Mouse (Mus musculus) midbrain, embryonic 14.5 days (tissue): ENCODE results near the gene Gripap1. TPM values are rescaled to one million over a fixed set of nuclear protein-coding genes. Genes with fewer than 3 reads are reported as not detected.
A peak's percentile ranks its signal among the peaks of the same experiment; 100 is the strongest.
"Not testable (repeated sequence)": the region's sequence is repeated elsewhere in the genome, so short reads cannot be mapped to it uniquely, and the experiment has no call there.

Source experiments
- ATAC-seq: fragments of 200-750 bp; cut with Nextera tagmentation; 2 replicates; pipeline ENCODE4 v1.8.0; 2017; ENCODE audit warnings: moderate number of reproducible peaks, moderate library complexity; ENCODE audit not compliant: low FRiP score, low TSS enrichment
- DNase-seq: peaks from one replicate; pipeline ENCODE4 v3.0.0-alpha.2; 2015
- H3K27ac ChIP-seq: fragments of 300-500 bp; sonication (generic); replicated peaks from 2 replicates; pipeline ENCODE4 v1.5.1; 2014; ENCODE audit warnings: mild to moderate bottlenecking, low read depth, low read length, moderate library complexity
- H3K27me3 ChIP-seq: fragments of 300-500 bp; sonication (generic); 2 replicates; pipeline ENCODE4 v1.6.1; 2014; ENCODE audit warnings: low read length, control low read depth, mixed read lengths; ENCODE audit not compliant: control insufficient read depth, insufficient read depth
- H3K36me3 ChIP-seq: fragments of 300-500 bp; sonication (generic); 2 replicates; pipeline ENCODE4 v1.6.1; 2014; ENCODE audit warnings: low read length, control low read depth; ENCODE audit not compliant: control insufficient read depth, insufficient read depth
- H3K4me1 ChIP-seq: fragments of 300-500 bp; sonication (generic); 2 replicates; pipeline ENCODE4 v1.6.1; 2014; ENCODE audit warnings: mild to moderate bottlenecking, antibody characterized with exemption, low read length, control low read depth; ENCODE audit not compliant: control insufficient read depth, insufficient read depth
- H3K4me2 ChIP-seq: fragments of 300-500 bp; sonication (generic); 2 replicates; pipeline ENCODE4 v1.6.1; 2014; ENCODE audit warnings: mild to moderate bottlenecking, low read length, moderate library complexity
- H3K4me3 ChIP-seq: fragments of 300-500 bp; sonication (generic); replicated peaks from 2 replicates; pipeline ENCODE4 v1.5.1; 2014; ENCODE audit warnings: low read depth, low read length
- H3K9ac ChIP-seq: fragments of 300-500 bp; sonication (generic); replicated peaks from 2 replicates; pipeline ENCODE4 v1.6.1; 2014; ENCODE audit warnings: mild to moderate bottlenecking, low read length, moderate library complexity
- H3K9me3 ChIP-seq: fragments of 300-500 bp; sonication (generic); 2 replicates; pipeline ENCODE4 v1.6.1; 2016; ENCODE audit warnings: low read length, control low read depth, mixed read lengths; ENCODE audit not compliant: control insufficient read depth
- WGBS: fragments of 180-500 bp; shearing (Covaris S2); extraction: QIAGEN DNeasy Blood & Tissue Kit; methylation state at CpG from one replicate; pipeline ENCODE4 v1.1.7; 2014; 5-methylcytosine and 5-hydroxymethylcytosine counted together
- polyA plus RNA-seq: library from polyadenylated mRNA; unstranded; fragments of >200 nt; fragmentation: Nextera tagmentation; extraction: Ambion mirVana; gene quantifications from 2 replicates; pipeline ENCODE4 v1.2.1, GENCODE M21; 2014

The Gripap1 gene
- polyA plus RNA-seq, 1 experiment from 2014 or later, result 56.6 TPM

GRCm38 (mm10) chrX:7797327-7797726 lies 7.8 kb downstream of the Gripap1 start:
- Histone ChIP-seq H3K9me3 (no peaks in the 10 kb centered on the region), H3K9ac (no peak overlapping the region), H3K27me3 (no peaks in the 10 kb centered on the region), H3K36me3 (peaks cover 36% of the 10 kb centered on the region), H3K27ac (no peak overlapping the region), H3K4me3 (no peak overlapping the region), H3K4me2 (no peak overlapping the region), H3K4me1 (no peaks in the 10 kb centered on the region)
- 83% methylated on average over 3 of the region's 3 CpGs for WGBS
- DNase-seq, result no peak
- no peak for ATAC-seq

- H3K36me3 ChIP-seq, result peaks cover 52% of the 10 kb centered on the region
- not testable (repeated sequence) for H3K27me3 ChIP-seq, H3K9me3 ChIP-seq, ATAC-seq, H3K4me3 ChIP-seq, H3K27ac ChIP-seq, H3K9ac ChIP-seq, DNase-seq, H3K4me2 ChIP-seq, H3K4me1 ChIP-seq
- whole genome bisulfite sequencing, result 92% methylated on average over 2 of the region's 2 CpGs
Observed at GRCm38 (mm10) chrX:7802157-7802556, 12.6 kb downstream of the Gripap1 start.

DNA sequence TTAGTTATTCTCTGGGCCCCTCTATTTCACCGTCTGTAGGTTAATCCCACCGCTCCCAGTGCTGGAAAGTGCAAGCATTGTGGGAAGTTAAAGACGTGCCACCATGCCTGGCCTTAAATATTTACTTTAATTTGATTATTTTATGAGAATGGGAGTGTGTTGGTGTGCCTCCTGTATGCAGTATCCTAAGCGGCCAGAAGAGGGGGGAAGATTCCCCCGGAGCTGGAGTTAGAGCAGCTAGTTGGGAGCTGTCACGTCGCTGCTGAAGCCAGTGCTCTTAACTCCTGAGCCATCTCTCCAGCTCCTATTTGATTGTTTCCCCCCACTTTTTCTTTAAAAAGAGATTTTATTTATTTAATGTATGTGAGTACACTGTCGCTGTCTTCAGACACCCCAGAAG lies 25.5 kb downstream of the Gripap1 start:
- peak; percentile 31 for DNase-seq
- not testable (repeated sequence) for ATAC-seq, H3K27me3 ChIP-seq, H3K9me3 ChIP-seq, H3K4me1 ChIP-seq, H3K27ac ChIP-seq, H3K4me2 ChIP-seq, H3K9ac ChIP-seq, H3K4me3 ChIP-seq
- peaks cover 66% of the 10 kb centered on the region for H3K36me3 ChIP-seq
- WGBS, result 53% methylated on average over 8 of the region's 8 CpGs

DNA sequence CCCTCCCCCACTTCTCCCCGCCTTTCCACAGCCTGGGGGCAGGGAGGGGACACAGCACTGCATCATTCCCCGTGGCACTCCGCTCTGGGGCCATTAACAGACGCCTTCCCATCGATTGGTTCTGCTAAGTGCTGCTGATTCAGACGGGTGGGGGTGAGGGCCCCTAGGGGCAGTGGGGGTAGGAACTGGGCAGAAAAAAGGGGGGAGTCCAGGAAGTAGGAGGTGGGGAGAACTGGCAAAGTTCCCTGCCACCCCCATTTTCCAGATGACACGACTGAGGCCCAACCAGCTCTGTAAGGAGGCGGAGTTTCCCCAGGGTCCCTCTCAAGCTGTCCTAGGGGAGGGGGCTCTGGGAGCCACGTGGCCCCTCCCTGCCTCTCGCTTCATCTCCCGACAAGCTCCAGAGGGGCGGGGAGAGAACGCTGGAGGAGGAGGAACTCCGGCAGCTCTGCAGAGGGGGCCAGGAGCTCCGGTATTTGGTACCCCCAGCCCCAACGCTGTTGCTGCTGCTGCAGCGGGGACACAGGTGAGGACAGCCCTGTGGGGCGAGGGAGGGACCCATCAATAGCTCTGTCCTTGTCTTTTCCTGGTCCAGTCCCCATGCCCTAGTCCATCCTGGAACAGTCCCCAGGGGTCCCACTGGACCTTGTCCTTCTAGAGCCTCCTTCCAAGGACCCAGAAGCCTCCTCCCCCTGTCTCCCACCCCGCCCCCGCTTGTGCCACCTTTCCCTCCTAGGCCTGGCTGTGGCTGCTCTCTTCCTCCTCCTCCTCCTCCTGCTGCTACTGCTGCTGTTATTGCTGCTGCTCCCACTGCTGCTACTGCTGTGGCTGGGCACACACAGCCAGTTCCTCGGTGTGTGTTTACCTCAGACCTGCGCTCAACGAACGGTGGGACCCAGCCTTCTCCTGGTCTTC lies 32.6 kb downstream of the Gripap1 start, which contains the start of gene Kcnd1:
Gene Kcnd1 (plus strand): TSS at position 425 of the 915 bp plus-strand sequence.
- no peaks in the 10 kb centered on the region; the same call in 1 of the 2 replicates for H3K9me3 ChIP-seq
- peak within 1 kb of the TSS; percentile 44; the same call in 1 of the 2 replicates for H3K9ac ChIP-seq
- peak within 1 kb of the TSS; percentile 32 for H3K4me3 ChIP-seq
- peak; percentile 36 for DNase-seq
- H3K27me3 ChIP-seq, result no peaks in the 10 kb centered on the region
- peaks cover 4% of the 10 kb centered on the region; the same call in 1 of the 2 replicates for H3K4me1 ChIP-seq
- WGBS, result 28% methylated on average over 20 of the region's 24 CpGs
- H3K4me2 ChIP-seq, result peak within 1 kb of the TSS; percentile 50
- peak; percentile 65; the same call in 1 of the 2 replicates for ATAC-seq
- H3K36me3 ChIP-seq, result peaks cover 25% of the 10 kb centered on the region
- H3K27ac ChIP-seq, result no peak within 1 kb of the TSS

GRCm38 (mm10) chrX:7837146-7837545 lies 47.6 kb downstream of the Gripap1 start:
- no peaks in the 10 kb centered on the region for H3K36me3 ChIP-seq
- DNase-seq, result no peak
- no peak for ATAC-seq
- H3K9me3 ChIP-seq, result no peaks in the 10 kb centered on the region
- WGBS, result 67% methylated on average over 1 of the region's 1 CpGs
- no peak overlapping the region for H3K27ac ChIP-seq
- H3K4me1 ChIP-seq, result no peaks in the 10 kb centered on the region
- H3K9ac ChIP-seq, result no peak overlapping the region
- no peak overlapping the region for H3K4me2 ChIP-seq
- H3K4me3 ChIP-seq, result no peak overlapping the region
- no peaks in the 10 kb centered on the region for H3K27me3 ChIP-seq

- 25% methylated on average over 7 of the region's 7 CpGs for WGBS
- no peak for DNase-seq
- H3K4me2 ChIP-seq, result peak overlapping the region; percentile 48
- no peak overlapping the region for H3K9ac ChIP-seq
- H3K27ac ChIP-seq, result no peak overlapping the region
- ATAC-seq, result no peak
- no peaks in the 10 kb centered on the region for H3K36me3 ChIP-seq
- peak overlapping the region; percentile 65 for H3K4me3 ChIP-seq
- H3K4me1 ChIP-seq, result peaks cover 11% of the 10 kb centered on the region
- H3K27me3 ChIP-seq, result no peaks in the 10 kb centered on the region
- no peaks in the 10 kb centered on the region for H3K9me3 ChIP-seq
Observed at GRCm38 (mm10) chrX:7840842-7841162, 51.2 kb downstream of the Gripap1 start.

DNA sequence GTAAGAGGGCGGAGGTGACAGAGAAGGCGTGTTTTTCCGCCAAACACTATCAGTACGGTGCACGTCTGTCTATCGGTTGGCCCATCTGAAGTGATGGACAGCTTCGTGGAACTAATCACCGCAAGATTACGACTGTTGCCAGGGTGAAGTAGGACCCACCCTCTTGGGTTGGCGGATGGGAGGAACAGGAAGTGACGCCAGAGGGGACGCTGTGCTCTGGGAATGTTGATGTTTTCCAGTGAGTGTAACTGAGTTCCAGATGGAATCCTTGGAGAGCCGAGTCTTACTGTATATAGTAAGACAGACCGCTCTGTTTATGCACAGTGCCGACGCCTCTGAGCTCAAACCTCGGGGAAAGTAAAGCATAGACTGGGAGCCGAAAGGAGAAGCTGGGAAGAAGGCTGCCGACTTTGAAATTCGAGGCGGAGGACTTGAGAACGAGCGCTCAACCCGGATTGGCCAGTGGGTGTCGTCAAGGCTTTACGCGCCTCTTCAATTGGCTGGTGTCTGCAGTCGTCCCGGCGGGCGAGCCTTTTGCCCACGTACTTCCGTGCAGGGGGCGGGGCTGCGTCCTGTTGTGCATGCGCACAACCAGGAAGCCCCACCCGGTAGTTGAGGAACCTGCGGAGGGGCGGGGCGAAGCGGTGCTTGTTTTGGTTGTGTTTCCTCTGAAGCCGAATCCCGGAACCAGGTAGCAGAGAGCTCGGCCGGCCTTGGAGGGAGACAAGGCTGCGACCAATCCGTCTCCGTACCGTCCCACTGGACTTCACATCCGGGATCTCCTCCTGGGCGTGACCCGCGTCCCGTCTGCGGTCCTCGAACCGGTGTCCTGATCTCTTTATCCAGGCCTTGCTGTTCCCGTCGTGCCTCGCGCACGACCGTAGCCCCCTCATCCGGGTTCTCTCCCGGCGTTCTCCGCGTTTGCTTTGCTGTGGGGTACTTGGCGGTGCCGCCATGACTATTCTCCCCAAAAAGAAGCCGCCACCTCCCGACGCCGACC lies 51.9 kb downstream of the Gripap1 start, which contains the start of gene Otud5:
Gene Otud5 (plus strand): TSS at position 202 of the 1,000 bp plus-strand sequence.
- Histone ChIP-seq H3K27me3 (no peaks in the 10 kb centered on the region), H3K4me1 (peaks cover 11% of the 10 kb centered on the region), H3K9me3 (no peaks in the 10 kb centered on the region), H3K9ac (peak within 1 kb of the TSS; percentile 78), H3K4me2 (peak within 1 kb of the TSS; percentile 68), H3K27ac (peak within 1 kb of the TSS; percentile 91), H3K4me3 (peak within 1 kb of the TSS; percentile 65), H3K36me3 (no peaks in the 10 kb centered on the region)
- DNase-seq (peak; percentile 96), ATAC-seq (peak; percentile 97)
- WGBS, result 20% methylated on average over 72 of the region's 74 CpGs

- ATAC-seq, result no peak
- 27% methylated on average over 41 of the region's 42 CpGs for WGBS
- Histone ChIP-seq H3K4me1 (peaks cover 11% of the 10 kb centered on the region), H3K4me2 (peak overlapping the region; percentile 68), H3K9me3 (no peaks in the 10 kb centered on the region), H3K27ac (peak overlapping the region; percentile 91), H3K9ac (peak overlapping the region; percentile 78), H3K4me3 (peak overlapping the region; percentile 65), H3K27me3 (no peaks in the 10 kb centered on the region), H3K36me3 (no peaks in the 10 kb centered on the region)
- no peak for DNase-seq
Observed at GRCm38 (mm10) chrX:7842318-7842717, 52.8 kb downstream of the Gripap1 start.
